Mouse (Mus musculus) kidney, embryonic 14.5 days (tissue): ENCODE results near the gene Creb3l2. TPM values are rescaled to one million over a fixed set of nuclear protein-coding genes. Genes with fewer than 3 reads are reported as not detected.
"Not testable (repeated sequence)": the region's sequence is repeated elsewhere in the genome, so short reads cannot be mapped to it uniquely, and the experiment has no call there.

ENCODE experiments used
- ATAC-seq: fragments of 200-750 bp; cut with Nextera tagmentation; 2 replicates; pipeline ENCODE4 v1.8.0; 2017; ENCODE audit warnings: moderate number of reproducible peaks, mild to moderate bottlenecking, moderate TSS enrichment, moderate library complexity; ENCODE audit not compliant: low FRiP score, low TSS enrichment
- H3K27ac ChIP-seq: fragments of 300-500 bp; sonication (generic); 2 replicates; pipeline ENCODE4 v1.5.1; 2014; ENCODE audit warnings: low read depth, mild to moderate bottlenecking, low read length, moderate library complexity, mixed read lengths
- H3K27me3 ChIP-seq: fragments of 300-500 bp; sonication (generic); 2 replicates; pipeline ENCODE4 v1.6.1; 2014; ENCODE audit warnings: mild to moderate bottlenecking, low read length; ENCODE audit not compliant: control insufficient read depth, insufficient read depth
- H3K36me3 ChIP-seq: fragments of 300-500 bp; sonication (generic); 2 replicates; pipeline ENCODE4 v1.6.1; 2014; ENCODE audit warnings: low read length, mixed read lengths; ENCODE audit not compliant: control insufficient read depth, insufficient read depth
- H3K4me1 ChIP-seq: fragments of 300-500 bp; sonication (generic); 2 replicates; pipeline ENCODE4 v1.6.1; 2014; ENCODE audit warnings: low read length, mixed read lengths; ENCODE audit not compliant: control insufficient read depth, insufficient read depth
- H3K4me2 ChIP-seq: fragments of 300-500 bp; sonication (generic); replicated peaks from 2 replicates; pipeline ENCODE4 v1.6.1; 2014; ENCODE audit warnings: low read depth, mild to moderate bottlenecking, low read length
- H3K4me3 ChIP-seq: fragments of 300-500 bp; sonication (generic); 2 replicates; pipeline ENCODE4 v1.5.1; 2014; ENCODE audit warnings: mild to moderate bottlenecking, low read length
- H3K9ac ChIP-seq: fragments of 300-500 bp; sonication (generic); 2 replicates; pipeline ENCODE4 v1.6.1; 2014; ENCODE audit warnings: low read depth, mild to moderate bottlenecking, low read length, moderate library complexity
- H3K9me3 ChIP-seq: fragments of 300-500 bp; sonication (generic); 2 replicates; pipeline ENCODE4 v1.6.1; 2016; ENCODE audit warnings: low read length; ENCODE audit not compliant: control insufficient read depth
- WGBS: fragments of 180-500 bp; shearing (Covaris S2); extraction: QIAGEN DNeasy Blood & Tissue Kit; methylation state at CpG from one replicate; pipeline ENCODE4 v1.1.7; 2014; 5-methylcytosine and 5-hydroxymethylcytosine counted together
- polyA plus RNA-seq: library from polyadenylated mRNA; unstranded; fragments of >200 nt; fragmentation: Nextera tagmentation; extraction: Ambion mirVana; gene quantifications from 2 replicates; pipeline ENCODE4 v1.2.1, GENCODE M21; 2014

The Creb3l2 gene
- polyA plus RNA-seq, 1 experiment from 2014 or later, result 34.2 TPM

- no peaks in the 10 kb centered on the region for H3K9me3 ChIP-seq
- no peak overlapping the region for H3K4me3 ChIP-seq
- ATAC-seq, result no peak
- no peaks in the 10 kb centered on the region for H3K27me3 ChIP-seq
- no peak overlapping the region for H3K27ac ChIP-seq
- H3K4me2 ChIP-seq, result no peak overlapping the region
- H3K4me1 ChIP-seq, result no peaks in the 10 kb centered on the region
- peaks cover 21% of the 10 kb centered on the region for H3K36me3 ChIP-seq
- no peak overlapping the region for H3K9ac ChIP-seq
- WGBS, result 88% methylated on average over 6 of the region's 6 CpGs
Observed at GRCm38 (mm10) chr6:37382761-37383160, 59.2 kb downstream of the Creb3l2 start.

- Histone ChIP-seq H3K4me1 (peaks cover 7% of the 10 kb centered on the region; the same call in 1 of the 2 replicates), H3K27ac (no peak overlapping the region), H3K9me3 (no peaks in the 10 kb centered on the region), H3K27me3 (no peaks in the 10 kb centered on the region), H3K4me2 (no peak overlapping the region), H3K9ac (no peak overlapping the region), H3K36me3 (peaks cover 19% of the 10 kb centered on the region), H3K4me3 (no peak overlapping the region)
- 65% methylated on average over 12 of the region's 12 CpGs for WGBS
- ATAC-seq, result no peak
Observed at GRCm38 (mm10) chr6:37377836-37378580, 63.9 kb downstream of the Creb3l2 start.

- H3K4me2 ChIP-seq, H3K27ac ChIP-seq, H3K4me1 ChIP-seq, H3K9me3 ChIP-seq, H3K9ac ChIP-seq, H3K27me3 ChIP-seq, H3K4me3 ChIP-seq, ATAC-seq: not testable (repeated sequence)
- H3K36me3 ChIP-seq, result peaks cover 19% of the 10 kb centered on the region
- 79% methylated on average over 3 of the region's 3 CpGs for WGBS
Observed at GRCm38 (mm10) chr6:37377387-37377786, 64.6 kb downstream of the Creb3l2 start.

GRCm38 (mm10) chr6:37375452-37375851, 66.5 kb downstream of the Creb3l2 start:
- Histone ChIP-seq H3K27ac (peak overlapping the region; percentile 57; the same call in 1 of the 2 replicates), H3K9me3 (no peaks in the 10 kb centered on the region; the same call in 1 of the 2 replicates), H3K36me3 (peaks cover 19% of the 10 kb centered on the region), H3K4me2 (no peak overlapping the region), H3K4me3 (no peak overlapping the region), H3K9ac (no peak overlapping the region), H3K4me1 (peaks cover 7% of the 10 kb centered on the region; the same call in 1 of the 2 replicates), H3K27me3 (no peaks in the 10 kb centered on the region)
- 49% methylated on average over 10 of the region's 10 CpGs for WGBS
- ATAC-seq, result 0 out of 2 replicates have a peak, but pooled peaks have one; percentile 21

- WGBS, result 87% methylated on average over 7 of the region's 7 CpGs
- peaks cover 7% of the 10 kb centered on the region; the same call in 1 of the 2 replicates for H3K4me1 ChIP-seq
Observed at GRCm38 (mm10) chr6:37371341-37371740, 70.6 kb downstream of the Creb3l2 start.

GRCm38 (mm10) chr6:37370566-37370965, 71.4 kb downstream of the Creb3l2 start:
- no peak overlapping the region for H3K4me2 ChIP-seq
- H3K27ac ChIP-seq, result no peak overlapping the region
- H3K27me3 ChIP-seq, result no peaks in the 10 kb centered on the region
- no peak overlapping the region for H3K9ac ChIP-seq
- 85% methylated on average over 12 of the region's 12 CpGs for WGBS
- no peaks in the 10 kb centered on the region; the same call in 1 of the 2 replicates for H3K4me1 ChIP-seq
- H3K4me3 ChIP-seq, result no peak overlapping the region
- ATAC-seq, result no peak
- H3K36me3 ChIP-seq, result no peaks in the 10 kb centered on the region
- no peaks in the 10 kb centered on the region; the same call in 1 of the 2 replicates for H3K9me3 ChIP-seq

More at GRCm38 (mm10) chr6:37371341-37371740, 70.6 kb downstream of the Creb3l2 start:
- H3K9ac ChIP-seq, result no peak overlapping the region
- no peak overlapping the region for H3K4me2 ChIP-seq
- no peaks in the 10 kb centered on the region; the same call in 1 of the 2 replicates for H3K9me3 ChIP-seq
- no peak for ATAC-seq
- no peaks in the 10 kb centered on the region for H3K27me3 ChIP-seq
- no peak overlapping the region for H3K4me3 ChIP-seq
- no peaks in the 10 kb centered on the region for H3K36me3 ChIP-seq
- H3K27ac ChIP-seq, result no peak overlapping the region

GRCm38 (mm10) chr6:37369750-37370149, 72.2 kb downstream of the Creb3l2 start:
- no peak overlapping the region for H3K4me2 ChIP-seq
- no peak for ATAC-seq
- H3K9me3 ChIP-seq, result no peaks in the 10 kb centered on the region; the same call in 1 of the 2 replicates
- 73% methylated on average over 6 of the region's 6 CpGs for WGBS
- H3K27me3 ChIP-seq, result no peaks in the 10 kb centered on the region
- H3K4me1 ChIP-seq, result no peaks in the 10 kb centered on the region; the same call in 1 of the 2 replicates
- no peak overlapping the region for H3K27ac ChIP-seq
- no peak overlapping the region for H3K4me3 ChIP-seq
- H3K36me3 ChIP-seq, result no peaks in the 10 kb centered on the region
- no peak overlapping the region for H3K9ac ChIP-seq

- Histone ChIP-seq H3K27ac (no peak overlapping the region), H3K9ac (no peak overlapping the region), H3K4me2 (no peak overlapping the region), H3K27me3 (no peaks in the 10 kb centered on the region), H3K9me3 (peaks cover 4% of the 10 kb centered on the region), H3K36me3 (peaks cover 13% of the 10 kb centered on the region; the same call in 1 of the 2 replicates), H3K4me3 (no peak overlapping the region), H3K4me1 (no peaks in the 10 kb centered on the region)
- WGBS, result 86% methylated on average over 13 of the region's 13 CpGs
- ATAC-seq, result no peak
Observed at GRCm38 (mm10) chr6:37368281-37368680, 73.7 kb downstream of the Creb3l2 start.

GRCm38 (mm10) chr6:37366991-37367390, 75.0 kb downstream of the Creb3l2 start:
- no peaks in the 10 kb centered on the region for H3K4me1 ChIP-seq

More at GRCm38 (mm10) chr6:37366991-37367390, 75.0 kb downstream of the Creb3l2 start:
- H3K4me3 ChIP-seq, result no peak overlapping the region
- no peaks in the 10 kb centered on the region for H3K27me3 ChIP-seq
- ATAC-seq, result no peak
- peaks cover 26% of the 10 kb centered on the region; the same call in 1 of the 2 replicates for H3K36me3 ChIP-seq
- 89% methylated on average over 6 of the region's 6 CpGs for WGBS
- H3K4me2 ChIP-seq, result no peak overlapping the region
- H3K9ac ChIP-seq, result no peak overlapping the region
- H3K27ac ChIP-seq, result no peak overlapping the region
- peaks cover 4% of the 10 kb centered on the region for H3K9me3 ChIP-seq
